Mouse (Mus musculus): ENCODE measurements around the gene Adam1b. TPM values are rescaled to one million over a fixed set of nuclear protein-coding genes. Genes with fewer than 3 reads are reported as not detected.

Gene Adam1b
- polyA plus RNA-seq, 2 experiments from 2014 or later = not detected

GRCm38 (mm10) chr5:121493305-121493704, 9.9 kb downstream of the Adam1b start:
- ATAC-seq = no peak

DNA sequence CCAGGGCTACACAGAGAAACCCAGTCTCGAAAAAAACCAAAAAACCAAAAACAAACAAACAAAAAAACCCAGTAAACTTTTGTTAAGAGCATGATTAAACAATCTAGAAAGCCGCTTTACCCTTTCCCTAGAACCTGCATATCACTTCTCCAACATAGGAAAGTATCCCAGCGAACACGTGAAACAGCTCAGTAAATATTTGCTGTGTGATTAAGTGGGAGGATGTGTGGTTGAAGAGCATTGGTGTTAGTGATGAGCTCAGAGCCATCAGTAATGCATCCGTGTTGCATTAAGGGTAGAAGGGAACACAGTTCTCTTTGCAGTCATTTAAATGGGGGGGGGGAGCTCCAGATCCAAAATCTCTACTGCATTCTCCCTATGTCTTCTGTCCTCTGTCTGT, 18.4 kb downstream of the Adam1b start:
- ATAC-seq = no peak

GRCm38 (mm10) chr5:121477680-121478079, 25.6 kb downstream of the Adam1b start:
- no peak for ATAC-seq

GRCm38 (mm10) chr5:121476040-121476439, 27.2 kb downstream of the Adam1b start:
- ATAC-seq = no peak

GRCm38 (mm10) chr5:121474610-121475009, 28.6 kb downstream of the Adam1b start:
- ATAC-seq = no peak

GRCm38 (mm10) chr5:121472411-121472810, 30.8 kb downstream of the Adam1b start:
- no peak for ATAC-seq

- ATAC-seq = no peak
These were observed 33.7 kb downstream of the Adam1b start for GRCm38 (mm10) chr5:121469566-121469965.

GRCm38 (mm10) chr5:121463601-121464250, 39.5 kb downstream of the Adam1b start:
- ATAC-seq = no peak

- ATAC-seq = no peak
These were observed 40.3 kb downstream of the Adam1b start for GRCm38 (mm10) chr5:121462967-121463366.

GRCm38 (mm10) chr5:121462171-121462502, 41.1 kb downstream of the Adam1b start:
- ATAC-seq = no peak

- ATAC-seq = no peak
These were observed 41.7 kb downstream of the Adam1b start for GRCm38 (mm10) chr5:121461339-121462170.

DNA sequence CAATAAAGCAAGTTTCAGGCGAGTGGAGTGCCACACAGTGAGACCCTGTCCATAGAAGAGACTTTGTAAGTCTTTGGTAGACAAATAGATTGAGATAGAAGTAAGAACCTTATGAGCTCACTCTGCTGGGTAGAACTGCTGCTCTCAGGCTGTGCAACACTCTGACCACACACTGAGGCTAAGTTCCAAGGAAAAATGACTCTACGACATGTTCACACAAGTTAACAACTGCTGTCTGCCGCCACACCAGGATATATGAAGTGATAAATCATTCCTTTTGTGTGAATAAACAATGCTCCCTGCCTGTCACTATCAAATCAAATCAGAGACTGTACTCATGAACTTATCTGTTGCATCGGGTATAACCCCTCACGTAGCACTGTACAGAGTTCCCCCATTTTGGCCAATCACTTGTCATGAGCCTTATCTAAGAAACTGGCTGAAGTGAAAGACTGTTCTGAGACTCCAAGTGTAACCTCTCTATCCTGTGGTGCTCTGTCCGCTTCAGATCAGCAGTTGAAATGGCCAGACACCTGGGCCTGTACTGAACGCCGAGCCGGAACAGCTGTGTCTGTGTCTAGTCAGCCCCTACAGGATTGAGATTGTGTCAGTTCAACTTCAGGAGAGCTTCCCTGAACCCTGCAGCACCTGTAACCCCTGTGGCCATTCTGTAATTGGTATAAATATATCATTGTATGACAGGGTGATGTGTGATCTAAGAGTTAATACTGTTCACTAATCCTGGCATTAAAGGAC, 47.5 kb downstream of the Adam1b start:
- ATAC-seq = no peak

- ATAC-seq = no peak
These were observed 48.8 kb downstream of the Adam1b start for GRCm38 (mm10) chr5:121454503-121454782.

GRCm38 (mm10) chr5:121453743-121454502, 49.3 kb downstream of the Adam1b start:
- no peak for ATAC-seq

DNA sequence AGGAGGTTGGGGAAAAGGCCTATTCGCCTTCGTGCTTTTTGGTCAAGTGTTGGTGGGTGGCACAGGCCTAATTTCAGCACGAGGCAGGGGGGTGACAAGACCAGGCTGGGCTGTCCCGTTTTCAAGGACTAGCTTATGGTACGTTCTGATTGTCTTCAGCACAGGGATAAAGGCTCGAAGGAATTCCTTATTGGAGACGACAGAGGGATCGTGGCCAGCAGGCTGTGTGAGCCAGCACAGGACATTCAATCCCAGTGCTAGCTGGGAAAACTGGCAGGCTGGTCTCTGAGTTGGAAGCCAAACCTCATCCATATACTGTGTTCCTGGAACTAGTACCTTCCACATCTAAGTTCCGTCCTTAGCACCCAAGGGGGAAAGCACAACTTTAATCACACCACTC, 50.3 kb downstream of the Adam1b start:
- no peak for ATAC-seq

DNA sequence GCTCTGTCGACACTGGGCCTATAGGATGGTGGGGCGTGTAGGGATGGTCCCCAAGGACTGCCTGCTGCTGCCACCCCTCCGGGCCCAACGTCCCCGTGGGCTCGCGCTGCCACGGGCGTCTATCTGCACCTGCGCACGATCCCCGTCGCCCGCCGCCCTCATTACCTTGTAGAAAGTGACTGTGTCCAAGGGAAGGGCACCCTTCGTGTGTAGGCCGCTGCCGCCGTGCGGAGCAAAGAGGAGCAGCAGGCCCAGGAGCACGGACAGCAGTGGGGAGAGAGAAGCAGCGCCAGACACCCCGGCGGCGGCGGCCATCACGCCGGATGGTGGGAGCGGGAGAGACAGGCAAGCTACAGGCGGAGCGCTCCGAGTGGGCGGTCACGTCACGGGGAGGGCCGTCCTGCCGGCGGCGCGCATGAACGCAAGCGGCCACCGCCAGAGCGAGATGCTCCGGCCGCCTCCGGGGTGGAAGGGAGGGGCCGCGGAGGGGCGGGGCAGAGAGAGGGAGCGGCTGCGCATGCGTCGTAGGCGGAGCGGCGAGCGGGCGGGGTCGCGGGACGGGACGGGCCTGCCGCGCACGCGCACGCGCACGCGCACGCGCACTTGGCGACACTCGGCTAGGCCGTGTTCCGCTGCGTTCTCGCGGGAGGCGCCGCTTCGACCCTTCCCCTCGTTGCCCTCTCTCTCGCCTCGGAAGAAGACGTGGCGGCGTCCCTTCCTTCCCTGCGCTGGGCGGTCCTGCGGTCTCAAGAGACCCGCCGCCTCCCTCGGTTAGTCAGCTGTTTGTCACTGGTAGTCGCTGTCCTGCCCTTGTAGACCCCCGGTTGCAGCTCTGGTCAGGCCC, 51.0 kb downstream of the Adam1b start, which contains the start of gene Erp29:
Gene Erp29 (minus strand): TSS at position 481 of the 844 bp plus-strand sequence.
- peak; percentile 94 for ATAC-seq

DNA sequence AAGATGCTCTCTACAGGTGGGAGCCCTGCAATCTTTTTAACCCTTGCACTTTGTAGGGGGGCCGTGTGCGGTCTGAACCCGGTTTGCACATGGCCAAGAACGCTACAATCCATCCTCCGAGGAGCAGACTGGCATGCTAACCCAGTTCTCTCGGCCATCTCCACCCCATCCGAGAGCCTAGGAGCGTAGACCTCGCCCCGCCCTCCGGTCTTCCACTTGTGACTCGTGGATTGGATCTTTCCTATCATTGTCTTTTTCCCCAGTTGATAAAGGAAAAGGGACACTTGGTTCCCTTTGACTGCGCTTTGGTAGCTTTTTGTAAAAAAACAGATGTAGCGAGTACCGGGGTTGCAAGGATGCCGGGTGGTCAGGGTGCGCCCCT, 51.6 kb downstream of the Adam1b start, which contains the start of gene Tmem116:
Gene Tmem116 (plus strand): TSS at position 250 of the 382 bp plus-strand sequence.
- no peak for ATAC-seq

GRCm38 (mm10) chr5:121451203-121451602, 52.0 kb downstream of the Adam1b start:
- ATAC-seq = no peak

- no peak for ATAC-seq
These were observed 52.8 kb downstream of the Adam1b start for GRCm38 (mm10) chr5:121450476-121450875.

Data from activated CD4-positive, CD25-positive, alpha-beta regulatory T cell, adult 4 months (primary cell).